Mouse (Mus musculus) T-helper 1 cell (primary cell): ENCODE data around the gene Mapk14.

Source experiments
- in situ Hi-C: fragments of 300-600 bp; cut with MboI, MseI; formaldehyde crosslinking; loops from one replicate; pipeline ENCODE4 v1.15.1; 2025; ENCODE audit warnings: high pct_unique_total_duplicates

Mapk14 gene

DNA sequence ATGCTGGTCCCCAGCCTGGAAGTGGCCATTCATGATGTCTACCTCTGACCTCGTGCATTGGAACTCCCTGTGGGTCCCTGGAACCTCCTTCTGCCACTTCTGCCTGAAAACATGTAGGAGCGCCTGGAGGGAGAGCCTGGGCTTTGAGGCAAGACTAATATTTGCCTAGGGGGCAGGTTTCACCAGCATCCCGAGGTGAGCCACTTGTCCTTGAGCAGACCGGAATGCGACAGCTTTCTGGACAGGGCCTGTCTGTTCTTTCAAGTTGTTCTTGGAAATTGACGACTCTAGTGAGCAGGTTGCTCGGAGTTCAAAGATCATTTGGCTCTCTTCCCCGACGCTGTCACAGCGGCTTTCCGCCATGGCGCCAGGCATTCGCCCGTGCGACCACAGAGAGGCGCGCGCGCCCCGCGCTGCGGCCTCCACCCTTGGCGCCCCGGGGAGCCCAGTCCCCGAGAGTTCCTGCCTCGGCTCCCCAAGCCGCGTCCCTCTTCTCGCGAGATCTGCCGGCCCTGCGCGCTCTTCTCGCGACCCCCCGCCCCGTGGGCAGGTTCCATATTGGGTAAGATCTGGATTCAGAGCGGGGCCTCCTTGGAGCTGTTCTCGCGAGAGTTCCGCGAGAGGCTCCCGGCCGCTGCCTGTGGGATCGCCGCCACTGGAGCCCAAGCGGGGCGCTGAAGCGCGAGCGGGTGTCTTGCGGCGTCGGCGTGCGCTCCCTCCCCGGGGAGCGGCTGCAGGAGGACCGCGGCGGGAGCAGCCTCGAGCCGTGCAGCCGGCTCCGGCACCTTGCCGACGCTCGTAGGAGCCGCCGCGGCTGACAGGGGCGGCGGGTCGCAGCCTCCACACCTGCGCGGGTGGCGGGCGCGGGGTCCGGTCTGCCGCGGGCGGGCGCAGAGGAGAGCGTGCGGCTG, at the start of gene Mapk14:
Gene Mapk14 (plus strand): TSS at position 554 of the 911 bp plus-strand sequence.
- in situ Hi-C loops: loop anchor here (10.0 kb wide), 1 partner anchor 1484 kb away; no protein-coding TSS in a partner anchor

DNA sequence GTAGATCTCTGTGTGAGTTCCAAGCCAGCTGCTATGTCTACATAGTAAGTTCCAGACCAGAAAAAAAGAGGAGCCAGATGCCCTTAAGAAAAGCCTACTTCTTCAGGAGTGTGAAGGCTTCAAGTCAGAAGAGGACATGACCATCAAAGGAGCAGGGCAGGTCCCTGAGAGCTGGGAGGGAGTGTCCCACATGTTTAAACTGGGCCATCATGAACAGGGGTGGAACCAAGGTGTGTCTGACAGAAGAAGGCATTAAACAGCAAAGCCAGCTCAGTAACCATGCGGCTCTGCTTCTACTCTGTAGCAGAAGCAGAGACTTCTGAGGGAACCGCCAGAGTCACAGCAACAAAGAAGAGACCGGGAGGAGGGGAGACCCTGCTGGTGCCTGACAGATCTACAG, 47.4 kb upstream of the Mapk14 start:
- in situ Hi-C loops: no loop called here

DNA sequence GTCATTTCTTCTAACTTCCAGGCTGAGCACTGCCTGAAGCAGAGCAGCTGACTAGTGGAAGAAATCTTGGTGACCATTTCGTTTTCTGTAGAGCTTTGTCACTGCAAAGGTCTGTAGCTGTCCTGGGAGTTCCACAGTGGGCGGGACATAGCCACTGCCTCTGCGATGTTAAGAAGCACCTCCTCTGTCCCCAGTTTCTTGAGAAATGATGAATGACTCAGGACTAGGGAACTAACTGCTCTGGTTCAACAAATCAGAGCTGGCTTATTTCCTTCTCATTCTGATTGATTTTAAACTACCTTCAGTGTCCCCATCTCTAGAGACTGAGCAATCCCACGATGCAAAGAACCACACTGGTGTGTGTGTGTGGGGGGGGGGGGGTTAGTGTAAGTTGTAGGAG, 47.0 kb upstream of the Mapk14 start:
- in situ Hi-C loops: no loop called here

DNA sequence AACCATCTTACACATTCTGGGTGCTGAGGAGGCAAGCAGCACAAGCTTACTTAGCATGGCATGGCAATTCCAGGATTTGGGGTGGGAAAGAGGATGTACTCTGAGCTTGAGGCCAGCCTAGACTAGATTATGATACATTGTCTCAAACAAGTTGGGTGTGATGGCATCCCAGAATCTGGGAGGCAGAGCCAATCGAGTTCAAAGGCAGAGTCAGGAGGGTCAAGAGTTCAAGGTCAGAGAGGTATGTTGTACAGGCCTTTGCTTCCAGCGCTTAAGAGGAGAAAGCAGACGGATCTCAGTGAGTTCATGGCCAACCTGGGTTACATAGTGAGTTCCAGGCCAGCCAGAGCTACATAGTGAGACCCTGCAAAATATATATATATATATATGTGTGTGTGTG, 44.9 kb upstream of the Mapk14 start:
- in situ Hi-C loops: loop anchor here (5.0 kb wide), 1 partner anchor 54 kb away; no protein-coding TSS in a partner anchor

DNA sequence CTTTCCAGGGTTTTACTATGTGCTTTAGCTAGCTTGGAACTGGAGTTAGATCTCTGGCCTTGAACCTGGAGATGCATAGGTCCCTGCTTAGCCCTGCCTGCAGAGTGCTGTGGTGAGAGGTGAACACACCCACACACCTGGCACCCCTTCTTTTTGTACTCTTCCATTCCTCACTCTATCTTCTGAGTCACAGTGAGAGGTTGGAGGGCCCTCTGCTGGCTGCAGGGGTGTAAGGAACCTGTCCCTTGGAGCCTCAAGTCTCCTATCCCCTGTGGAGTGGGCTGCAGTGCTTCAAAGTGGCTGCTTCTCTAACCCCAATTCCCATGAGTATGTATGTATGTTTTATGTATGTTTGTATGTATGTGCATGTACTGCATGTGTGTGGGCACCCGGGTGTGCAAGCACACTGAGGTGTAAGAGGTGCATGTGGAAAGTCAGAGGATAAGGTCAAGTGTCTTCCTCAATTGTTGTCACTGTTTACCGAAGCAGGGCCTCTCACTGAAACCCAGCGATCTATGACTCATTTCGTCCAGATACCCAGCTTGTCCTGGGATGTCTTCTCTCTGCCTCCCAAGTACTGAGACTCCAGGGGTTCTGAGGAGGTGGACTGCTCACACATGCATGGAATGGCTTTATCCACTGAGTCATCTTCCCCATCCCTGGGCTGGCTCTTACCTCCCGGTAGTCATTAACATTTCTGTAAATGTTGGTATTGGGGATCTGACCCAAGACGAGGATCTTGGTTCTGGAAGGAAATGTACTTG, 42.3 kb upstream of the Mapk14 start:
- in situ Hi-C loops: loop anchor here (5.0 kb wide), 1 partner anchor 56 kb away; no protein-coding TSS in a partner anchor

- in situ Hi-C loops: no loop called here
Observed at GRCm38 (mm10) chr17:28650268-28650667, 40.9 kb upstream of the Mapk14 start.

- in situ Hi-C loops: no loop called here
Observed at GRCm38 (mm10) chr17:28657936-28658335, 33.2 kb upstream of the Mapk14 start.

DNA sequence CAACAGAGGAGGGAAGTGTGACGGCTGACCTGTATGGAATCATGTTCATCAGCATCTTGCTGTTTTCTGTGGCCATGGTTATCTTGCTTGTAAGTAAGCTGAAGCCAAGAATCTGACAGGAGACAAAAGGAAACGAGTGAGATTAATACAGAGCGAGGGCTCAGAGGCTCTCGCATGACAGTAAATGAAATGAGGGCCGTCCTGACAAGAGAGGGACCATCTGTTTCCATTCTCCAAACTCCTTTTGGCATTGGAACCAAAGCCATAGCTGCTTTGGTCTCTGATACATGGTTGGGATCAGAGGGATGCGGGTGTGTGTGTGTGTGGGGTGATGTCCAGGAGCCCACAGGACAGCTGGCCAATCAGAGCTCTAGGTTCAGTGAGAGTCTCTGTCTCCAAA, 31.6 kb upstream of the Mapk14 start:
- in situ Hi-C loops: no loop called here

DNA sequence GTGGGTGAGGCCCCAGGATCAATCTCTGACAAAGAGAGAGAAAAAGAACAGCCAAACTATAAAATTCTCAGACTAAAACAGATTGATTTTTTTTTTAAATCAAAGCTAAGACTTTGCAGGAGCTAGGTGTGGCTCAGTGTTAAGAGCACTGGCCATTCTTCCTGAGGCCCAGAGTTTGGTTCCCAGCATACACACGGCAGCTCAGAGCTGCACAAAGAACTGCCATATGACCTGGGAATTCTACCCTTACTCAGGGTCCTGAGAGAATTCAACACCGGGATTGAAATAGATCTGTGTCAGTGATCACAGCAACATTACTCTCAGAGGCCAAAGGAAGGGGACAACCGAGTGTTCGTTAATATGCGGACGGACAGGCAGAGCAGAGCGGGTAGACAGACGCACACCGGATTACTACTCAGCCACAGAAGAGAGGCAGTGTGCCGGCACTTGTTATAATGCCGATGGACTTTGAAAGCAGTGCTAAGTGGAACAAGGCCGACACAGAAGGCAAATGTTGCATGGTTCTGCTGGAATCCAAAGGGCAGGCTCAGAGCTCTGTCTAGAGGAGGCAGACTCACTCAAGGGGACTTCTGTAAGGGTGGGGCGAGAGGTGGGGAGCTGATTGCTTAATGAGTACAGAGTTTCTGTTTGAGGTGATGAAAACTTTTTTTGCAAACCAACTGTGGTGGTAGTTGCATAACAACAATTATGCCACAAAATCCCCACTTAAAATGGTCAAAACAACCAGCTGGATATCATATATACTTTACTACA, 8.6 kb upstream of the Mapk14 start:
- in situ Hi-C loops: no loop called here

DNA sequence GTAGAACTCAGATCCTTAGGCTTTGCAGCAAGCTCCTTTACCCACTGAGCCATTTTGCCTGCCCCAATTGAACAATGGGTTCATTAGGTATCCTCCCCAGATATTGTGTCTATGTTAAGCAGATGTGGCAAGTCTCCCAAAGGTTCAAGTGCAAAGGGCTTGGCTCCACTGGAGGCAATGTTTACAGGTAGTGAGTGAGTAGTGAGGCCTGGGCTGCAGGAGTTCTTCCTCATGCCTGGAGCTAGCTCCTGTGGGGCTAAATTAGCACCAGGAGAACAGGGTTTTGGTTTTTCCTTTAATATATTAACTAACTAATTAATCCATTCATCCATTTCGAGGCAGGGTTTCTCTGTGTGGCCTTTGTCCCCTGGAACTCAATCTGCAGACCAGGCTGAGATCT, 7.5 kb upstream of the Mapk14 start:
- in situ Hi-C loops: no loop called here

DNA sequence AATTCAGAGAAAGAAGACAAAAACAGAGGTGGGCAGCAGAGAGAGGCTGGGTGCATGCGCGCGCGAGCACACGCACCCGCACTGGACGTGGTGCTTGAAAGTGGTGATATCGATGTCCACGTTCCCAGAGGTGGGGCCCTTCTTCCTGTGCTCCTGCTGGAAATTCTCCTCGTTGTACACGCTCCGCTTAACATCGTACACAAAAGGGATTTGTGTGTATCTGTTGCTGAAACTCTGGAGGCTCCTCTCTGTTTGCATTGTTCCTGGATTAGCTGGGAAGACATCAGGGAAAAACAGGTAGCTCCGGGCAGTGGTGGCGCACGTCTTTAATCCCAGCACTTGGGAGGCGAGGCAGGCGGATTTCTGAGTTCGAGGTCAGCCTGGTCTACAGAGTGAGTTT, 6.5 kb upstream of the Mapk14 start:
- in situ Hi-C loops: no loop called here

DNA sequence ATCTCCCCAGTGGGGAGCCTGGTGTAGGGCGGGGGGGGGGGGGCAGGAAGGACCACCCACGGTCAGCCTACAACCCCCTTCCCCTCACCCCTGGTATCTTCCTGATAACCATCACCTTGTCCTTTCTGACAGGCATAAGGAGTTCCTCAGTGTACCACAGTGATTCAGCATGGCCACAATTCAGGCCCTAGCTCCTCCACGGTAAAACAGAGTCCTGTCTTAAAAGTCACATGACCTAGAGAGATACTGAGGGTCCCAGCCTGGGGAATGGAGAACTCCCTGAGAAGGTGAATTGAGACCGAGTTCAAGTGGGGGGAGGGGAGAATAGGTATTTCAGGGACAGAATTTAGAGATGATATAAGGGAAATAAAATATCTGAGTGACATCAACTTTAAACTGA, 3.8 kb upstream of the Mapk14 start:
- in situ Hi-C loops: no loop called here

- in situ Hi-C loops: loop anchor here (10.0 kb wide), 1 partner anchor 1485 kb away; no protein-coding TSS in a partner anchor
Observed at GRCm38 (mm10) chr17:28689586-28690283, 1.4 kb upstream of the Mapk14 start, which contains the start of gene Slc26a8. Gene Slc26a8 (minus strand): TSS chr17:28690233.

DNA sequence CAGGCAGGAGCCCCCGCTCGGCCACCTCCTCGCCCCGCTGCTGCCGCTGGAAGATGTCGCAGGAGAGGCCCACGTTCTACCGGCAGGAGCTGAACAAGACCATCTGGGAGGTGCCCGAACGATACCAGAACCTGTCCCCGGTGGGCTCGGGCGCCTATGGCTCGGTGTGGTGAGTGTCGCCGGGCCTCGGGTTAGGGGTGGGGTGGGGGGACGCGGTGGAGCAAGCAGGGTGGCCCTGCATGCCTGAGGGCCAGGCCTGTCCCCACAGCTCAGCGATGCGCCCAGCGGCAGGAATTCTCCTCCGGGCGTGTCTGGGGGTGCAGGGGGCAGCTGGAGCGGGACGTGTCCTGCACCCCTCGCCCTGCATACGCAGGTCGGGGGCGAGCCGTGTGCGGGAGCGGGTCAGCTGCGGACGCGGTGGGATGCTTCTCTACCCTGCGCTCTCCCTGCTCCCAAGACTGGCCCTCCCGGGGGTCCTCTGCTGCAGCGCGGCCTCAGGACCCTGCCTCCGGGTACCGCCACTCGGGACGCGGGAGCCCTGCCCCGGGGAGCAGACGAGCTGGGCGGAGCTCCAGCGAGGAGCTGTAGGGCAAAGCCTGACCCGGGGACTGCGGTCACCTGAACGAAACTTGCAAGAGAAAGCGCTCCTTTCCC, 685 bp downstream of the Mapk14 start:
- in situ Hi-C loops: loop anchor here (10.0 kb wide), 1 partner anchor 1483 kb away; no protein-coding TSS in a partner anchor

DNA sequence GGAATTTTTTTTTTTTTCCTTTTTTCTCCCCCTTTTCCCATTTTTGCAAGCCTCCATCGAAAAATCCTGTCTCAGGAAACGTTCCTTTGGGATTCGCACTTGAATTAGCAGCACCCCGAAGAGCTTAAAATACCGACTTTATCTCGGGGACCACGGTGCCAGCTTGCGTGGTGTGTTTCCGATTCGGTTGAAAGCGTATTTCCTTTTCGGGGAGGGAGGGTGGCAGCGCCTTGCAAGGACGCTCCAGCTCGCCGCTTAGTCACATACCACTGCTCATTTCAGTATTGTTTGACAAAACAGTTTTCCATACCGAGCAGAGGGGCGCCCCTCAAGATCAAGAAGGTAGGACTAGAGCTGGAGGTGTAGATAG, 1.2 kb downstream of the Mapk14 start:
- in situ Hi-C loops: loop anchor here (10.0 kb wide), 1 partner anchor 1482 kb away; no protein-coding TSS in a partner anchor

GRCm38 (mm10) chr17:28693086-28693485, 2.0 kb downstream of the Mapk14 start:
- in situ Hi-C loops: loop anchor here (10.0 kb wide), 1 partner anchor 1482 kb away; no protein-coding TSS in a partner anchor

- in situ Hi-C loops: loop anchor here (10.0 kb wide), 1 partner anchor 1481 kb away; no protein-coding TSS in a partner anchor
Observed at GRCm38 (mm10) chr17:28694078-28694477, 2.9 kb downstream of the Mapk14 start.

DNA sequence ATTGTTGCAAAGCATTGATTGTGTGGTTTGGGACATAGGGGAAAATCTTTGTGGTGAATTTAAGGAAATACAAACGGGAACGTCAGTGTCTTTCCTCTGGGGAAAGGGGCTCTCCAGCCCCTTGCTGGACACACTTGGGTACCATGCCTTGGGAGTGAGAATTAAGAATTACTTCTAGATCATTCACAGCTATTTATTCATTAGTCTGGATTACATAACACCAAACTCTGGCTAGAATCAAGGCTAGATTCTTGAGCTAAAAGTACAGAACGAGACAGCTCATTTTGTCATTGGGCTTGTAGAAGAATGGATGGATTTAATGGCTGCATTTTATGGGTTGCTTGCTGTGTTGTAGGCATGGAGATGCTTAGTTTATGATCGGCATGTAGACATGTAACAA, 3.7 kb downstream of the Mapk14 start:
- in situ Hi-C loops: loop anchor here (5.0 to 10.0 kb wide), 2 partner anchors 107 to 1480 kb away; partner anchors contain the start of gene Brpf3

- in situ Hi-C loops: loop anchor here (5.0 to 10.0 kb wide), 2 partner anchors 106 to 1478 kb away; partner anchors contain the start of gene Brpf3
Observed at GRCm38 (mm10) chr17:28696641-28697040, 5.5 kb downstream of the Mapk14 start.
